Mouse (Mus musculus): ENCODE measurements around the gene Ptprd.

DNA sequence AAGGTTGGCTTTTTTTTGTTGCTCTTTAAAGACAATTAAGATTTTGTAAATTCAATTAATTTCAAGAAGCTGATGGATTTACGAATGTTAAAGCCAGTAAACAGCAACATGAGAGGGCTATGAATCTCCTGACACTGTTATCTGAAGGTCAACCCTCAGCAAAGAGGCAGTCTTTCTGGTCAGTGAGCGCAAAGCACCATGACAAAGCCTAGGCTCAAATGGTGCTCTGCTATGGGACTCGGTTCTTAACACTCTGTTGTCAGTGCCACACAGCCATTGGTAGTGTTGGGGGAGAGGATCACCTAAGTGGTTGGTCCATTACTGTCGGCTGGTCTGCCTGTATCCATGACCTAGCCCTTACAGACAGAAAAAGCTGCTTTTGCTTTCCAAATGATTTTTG, 1767.0 kb downstream of the Ptprd start:
- TF ChIP-seq POLR2A (IDR thresholded peaks at IDR 0.05; ENCODE audit: borderline replicate concordance, insufficient read depth, low read length): no peak
- no peak for TF ChIP-seq CTCF (IDR thresholded peaks at IDR 0.05; ENCODE audit: borderline replicate concordance, insufficient read depth, low read depth, low read length)
